Mouse (Mus musculus) adrenal gland, postnatal 10 days (tissue): ENCODE measurements around the gene Prss16. TPM values are rescaled to one million over a fixed set of nuclear protein-coding genes. Genes with fewer than 3 reads are reported as not detected.
A peak's percentile ranks its signal among the peaks of the same experiment; 100 is the strongest.

Source experiments
- DNase-seq: peaks from one replicate; pipeline ENCODE4 v3.0.0; 2021; ENCODE audit warnings: mixed read lengths
- microRNA-seq: library from miRNA; unstranded; fragments of <30 nt; microRNA quantifications from one replicate; pipeline ENCODE4 v1.2.0, GENCODE M21; 2021
- total RNA-seq, 2 experiments: library from RNA; stranded (reverse); gene quantifications; 2 replicates each; pipeline ENCODE4 v1.2.3; 2021

Prss16 gene
- total RNA-seq, 2 experiments from 2014 or later, result not detected

- peak; percentile 93 for DNase-seq
Measured at GRCm38 (mm10) chr13:21974221-21974725, 35.3 kb downstream of the Prss16 start.

GRCm38 (mm10) chr13:21971641-21972040 is 37.9 kb downstream of the Prss16 start:
- DNase-seq, result no peak

- DNase-seq, result no peak
Measured at GRCm38 (mm10) chr13:21969816-21970215, 39.7 kb downstream of the Prss16 start.

- no peak for DNase-seq
Measured at GRCm38 (mm10) chr13:21969269-21969668, 40.3 kb downstream of the Prss16 start.

Small RNAs within 50 kb of the gene (microRNA-seq; reads per million reads assigned to microRNA genes)
- gene Gm44390 (not detected), gene Gm44486 (not detected)

Other genes with a start within 250 kb of the Prss16 start
- gene Hist1h1b, start 229.1 kb downstream of the Prss16 start, total RNA-seq, result 100 to 1,000 TPM; 179 to 219 TPM
- gene Hist1h3i, start 226.4 kb downstream of the Prss16 start, total RNA-seq, result 100 to 1,000 TPM; 296 to 332 TPM
- 10 to 100 TPM; 69.2 to 73.2 TPM for gene Hist1h2an, start 222.5 kb downstream of the Prss16 start, total RNA-seq
- gene Hist1h2bp, start 222.3 kb downstream of the Prss16 start, total RNA-seq, result 100 to 1,000 TPM; 111 to 134 TPM
- 100 to 1,000 TPM; 207 to 275 TPM for gene Hist1h2bq, start 199.5 kb downstream of the Prss16 start, total RNA-seq
- not detected for gene Hist1h2ao, start 199.3 kb downstream of the Prss16 start, total RNA-seq
- gene Hist1h4m, start 198.0 kb downstream of the Prss16 start, total RNA-seq, result 100 to 1,000 TPM; 590 to 593 TPM
- gene Hist1h4n, start 177.5 kb downstream of the Prss16 start, total RNA-seq, result 100 to 1,000 TPM in 1 of 2 experiments, 10 to 100 TPM in 1; 81.5 to 146 TPM
- gene Hist1h2ap, start 176.2 kb downstream of the Prss16 start, total RNA-seq, result 100 to 1,000 TPM; 430 to 536 TPM
- gene Hist1h2br, start 176.0 kb downstream of the Prss16 start, total RNA-seq, result 100 to 1,000 TPM; 207 to 269 TPM
- gene Zfp184, start 64.6 kb downstream of the Prss16 start, total RNA-seq, result 1 to 10 TPM; 2.0 to 2.4 TPM
- not detected for gene Pom121l2, start 28.5 kb downstream of the Prss16 start, total RNA-seq
- gene Hist1h2ah, start 25.8 kb upstream of the Prss16 start, total RNA-seq, result 100 to 1,000 TPM; 239 to 319 TPM
- gene Hist1h2bk, start 26.1 kb upstream of the Prss16 start, total RNA-seq, result 100 to 1,000 TPM; 299 to 338 TPM
- 100 to 1,000 TPM; 136 to 154 TPM for gene Hist1h4i, start 31.6 kb upstream of the Prss16 start, total RNA-seq
- gene Hist1h2ag, start 33.2 kb upstream of the Prss16 start, total RNA-seq, result 100 to 1,000 TPM; 237 to 260 TPM
- gene Hist1h2bj, start 33.5 kb upstream of the Prss16 start, total RNA-seq, result 100 to 1,000 TPM; 170 to 209 TPM
- gene Vmn1r188, start 74.7 kb upstream of the Prss16 start, total RNA-seq, result not detected
- gene Vmn1r189, start 96.1 kb upstream of the Prss16 start, total RNA-seq, result not detected
- not detected for gene Vmn1r191, start 174.2 kb upstream of the Prss16 start, total RNA-seq
- not detected for gene Vmn1r192, start 181.4 kb upstream of the Prss16 start, total RNA-seq
- gene Vmn1r193, start 213.4 kb upstream of the Prss16 start, total RNA-seq, result not detected
- gene Vmn1r194, start 234.5 kb upstream of the Prss16 start, total RNA-seq, result not detected